Mouse (Mus musculus) liver, embryonic 11.5 days (tissue): ENCODE measurements around the gene Slc22a12. TPM values are rescaled to one million over a fixed set of nuclear protein-coding genes. Genes with fewer than 3 reads are reported as not detected.

ENCODE experiments used
- ATAC-seq: fragments of 200-750 bp; cut with Nextera tagmentation; replicated peaks from 2 replicates; pipeline ENCODE4 v1.8.0; 2017; ENCODE audit warnings: moderate number of reproducible peaks, mild to moderate bottlenecking, moderate TSS enrichment, moderate library complexity; ENCODE audit not compliant: low FRiP score
- DNase-seq: peaks from one replicate; pipeline ENCODE4 v3.0.0-alpha.2; 2017; ENCODE audit warnings: low spot score
- H3K27ac ChIP-seq: fragments of 300-500 bp; sonication (generic); 2 replicates; pipeline ENCODE4 v1.5.1; 2014; ENCODE audit warnings: mild to moderate bottlenecking, low read depth, low read length, control low read depth
- H3K27me3 ChIP-seq: fragments of 300-500 bp; sonication (generic); replicated peaks from 2 replicates; pipeline ENCODE4 v1.6.1; 2014; ENCODE audit warnings: low read length, mixed read lengths; ENCODE audit not compliant: control insufficient read depth, insufficient read depth
- H3K36me3 ChIP-seq: fragments of 300-500 bp; sonication (generic); 2 replicates; pipeline ENCODE4 v1.6.1; 2014; ENCODE audit warnings: mild to moderate bottlenecking, low read length, moderate library complexity, mixed read lengths; ENCODE audit not compliant: control insufficient read depth, insufficient read depth
- H3K4me1 ChIP-seq: fragments of 300-500 bp; sonication (generic); replicated peaks from 2 replicates; pipeline ENCODE4 v1.6.1; 2014; ENCODE audit warnings: low read length, mixed read lengths; ENCODE audit not compliant: control insufficient read depth, insufficient read depth
- H3K4me2 ChIP-seq: fragments of 300-500 bp; sonication (generic); 2 replicates; pipeline ENCODE4 v1.6.1; 2014; ENCODE audit warnings: mild to moderate bottlenecking, control low read depth, moderate library complexity
- H3K4me3 ChIP-seq: fragments of 300-500 bp; sonication (generic); 2 replicates; pipeline ENCODE4 v1.5.1; 2014; ENCODE audit warnings: low read depth, low read length, control low read depth
- H3K9ac ChIP-seq: fragments of 300-500 bp; sonication (generic); 2 replicates; pipeline ENCODE4 v1.6.1; 2014; ENCODE audit warnings: low read depth, low read length, control low read depth
- H3K9me3 ChIP-seq: fragments of 300-500 bp; sonication (generic); 2 replicates; pipeline ENCODE4 v1.6.1; 2016; ENCODE audit warnings: low read length, inconsistent platforms, mixed read lengths; ENCODE audit not compliant: control insufficient read depth
- WGBS: fragments of 180-500 bp; shearing (Covaris S2); extraction: QIAGEN DNeasy Blood & Tissue Kit; methylation state at CpG from one replicate; pipeline ENCODE4 v1.1.7; 2014; 5-methylcytosine and 5-hydroxymethylcytosine counted together
- polyA plus RNA-seq: library from polyadenylated mRNA; unstranded; fragments of >200 nt; fragmentation: Nextera tagmentation; extraction: Ambion mirVana; gene quantifications from 2 replicates; pipeline ENCODE4 v1.2.1, GENCODE M21; 2014

The Slc22a12 gene
- polyA plus RNA-seq, 1 experiment from 2014 or later, result not detected

GRCm38 (mm10) chr19:6536696-6537095 is 6.1 kb downstream of the Slc22a12 start:
- ATAC-seq, result no peak
- H3K9me3 ChIP-seq, result no peaks in the 10 kb centered on the region
- no peaks in the 10 kb centered on the region for H3K36me3 ChIP-seq
- no peak for DNase-seq
- no peak overlapping the region for H3K4me2 ChIP-seq
- no peak overlapping the region for H3K27ac ChIP-seq
- H3K27me3 ChIP-seq, result peaks cover 29% of the 10 kb centered on the region
- H3K4me3 ChIP-seq, result no peak overlapping the region
- no peaks in the 10 kb centered on the region for H3K4me1 ChIP-seq
- WGBS, result 67% methylated on average over 6 of the region's 6 CpGs
- H3K9ac ChIP-seq, result no peak overlapping the region

- DNase-seq (no peak), ATAC-seq (no peak)
- Histone ChIP-seq H3K27me3 (peaks cover 34% of the 10 kb centered on the region), H3K4me1 (no peaks in the 10 kb centered on the region; the same call in 1 of the 2 replicates), H3K36me3 (no peaks in the 10 kb centered on the region), H3K27ac (no peak overlapping the region), H3K9me3 (no peaks in the 10 kb centered on the region), H3K9ac (no peak overlapping the region), H3K4me2 (no peak overlapping the region), H3K4me3 (no peak overlapping the region)
- WGBS, result 61% methylated on average over 3 of the region's 3 CpGs
These were observed 6.6 kb downstream of the Slc22a12 start for GRCm38 (mm10) chr19:6536201-6536600.

- Histone ChIP-seq H3K27ac (no peak overlapping the region), H3K4me2 (no peak overlapping the region), H3K4me3 (no peak overlapping the region), H3K9me3 (no peaks in the 10 kb centered on the region), H3K27me3 (peaks cover 53% of the 10 kb centered on the region), H3K36me3 (no peaks in the 10 kb centered on the region), H3K4me1 (no peaks in the 10 kb centered on the region; the same call in 1 of the 2 replicates), H3K9ac (no peak overlapping the region)
- DNase-seq, result no peak
- ATAC-seq, result no peak
- WGBS, result 59% methylated on average over 5 of the region's 5 CpGs
These were observed 8.8 kb downstream of the Slc22a12 start for GRCm38 (mm10) chr19:6534118-6534415.

GRCm38 (mm10) chr19:6533290-6534117 is 9.3 kb downstream of the Slc22a12 start:
- H3K27ac ChIP-seq, result no peak overlapping the region

GRCm38 (mm10) chr19:6532656-6533055 is 10.2 kb downstream of the Slc22a12 start:
- no peak for ATAC-seq
- Histone ChIP-seq H3K27ac (no peak overlapping the region), H3K4me2 (peak overlapping the region; percentile 73; the same call in 1 of the 2 replicates), H3K9me3 (no peaks in the 10 kb centered on the region), H3K27me3 (peaks cover 60% of the 10 kb centered on the region), H3K4me1 (no peaks in the 10 kb centered on the region; the same call in 1 of the 2 replicates), H3K9ac (no peak overlapping the region), H3K36me3 (no peaks in the 10 kb centered on the region), H3K4me3 (no peak overlapping the region)
- 18% methylated on average over 13 of the region's 13 CpGs for WGBS
- DNase-seq, result no peak

More at GRCm38 (mm10) chr19:6533290-6534117, 9.3 kb downstream of the Slc22a12 start:
- WGBS, result 75% methylated on average over 11 of the region's 11 CpGs
- Histone ChIP-seq H3K9ac (no peak overlapping the region), H3K9me3 (no peaks in the 10 kb centered on the region), H3K4me2 (no peak overlapping the region), H3K27me3 (peaks cover 55% of the 10 kb centered on the region), H3K4me3 (no peak overlapping the region), H3K36me3 (no peaks in the 10 kb centered on the region), H3K4me1 (no peaks in the 10 kb centered on the region; the same call in 1 of the 2 replicates)
- no peak for DNase-seq
- ATAC-seq, result no peak

GRCm38 (mm10) chr19:6531832-6532471 is 10.9 kb downstream of the Slc22a12 start:
- Histone ChIP-seq H3K36me3 (no peaks in the 10 kb centered on the region), H3K27me3 (peaks cover 60% of the 10 kb centered on the region), H3K9ac (peak overlapping the region; percentile 26), H3K4me1 (no peaks in the 10 kb centered on the region; the same call in 1 of the 2 replicates), H3K4me3 (peak overlapping the region; percentile 42), H3K9me3 (no peaks in the 10 kb centered on the region), H3K27ac (no peak overlapping the region), H3K4me2 (peak overlapping the region; percentile 73)
- 1% methylated on average over 36 of the region's 36 CpGs for WGBS
- no peak for ATAC-seq
- peak; percentile 57 for DNase-seq

GRCm38 (mm10) chr19:6531011-6531631 is 11.7 kb downstream of the Slc22a12 start:
- DNase-seq, result no peak
- Histone ChIP-seq H3K9ac (peak overlapping the region; percentile 26), H3K4me2 (peak overlapping the region; percentile 73), H3K27ac (no peak overlapping the region), H3K4me3 (peak overlapping the region; percentile 42), H3K9me3 (no peaks in the 10 kb centered on the region), H3K4me1 (no peaks in the 10 kb centered on the region; the same call in 1 of the 2 replicates), H3K27me3 (peaks cover 60% of the 10 kb centered on the region), H3K36me3 (no peaks in the 10 kb centered on the region)
- no peak for ATAC-seq
- 3% methylated on average over 56 of the region's 56 CpGs for WGBS

GRCm38 (mm10) chr19:6530359-6530758 is 12.5 kb downstream of the Slc22a12 start:
- WGBS, result 39% methylated on average over 13 of the region's 13 CpGs
- H3K27me3 ChIP-seq, result peaks cover 60% of the 10 kb centered on the region
- H3K36me3 ChIP-seq, result no peaks in the 10 kb centered on the region
- H3K4me3 ChIP-seq, result no peak overlapping the region
- ATAC-seq (no peak), DNase-seq (no peak)
- no peak overlapping the region for H3K9ac ChIP-seq
- H3K27ac ChIP-seq, result no peak overlapping the region
- no peaks in the 10 kb centered on the region; the same call in 1 of the 2 replicates for H3K4me1 ChIP-seq
- no peaks in the 10 kb centered on the region for H3K9me3 ChIP-seq
- H3K4me2 ChIP-seq, result peak overlapping the region; percentile 12; the same call in 1 of the 2 replicates
